Mouse (Mus musculus): ENCODE data around the gene Ifitm2. TPM values are rescaled to one million over a fixed set of nuclear protein-coding genes. Genes with fewer than 3 reads are reported as not detected.
"Not testable (repeated sequence)": the region's sequence is repeated elsewhere in the genome, so short reads cannot be mapped to it uniquely, and the experiment has no call there.

The Ifitm2 gene
- polyA plus RNA-seq, 1 experiment from 2014 or later: 446 TPM

GRCm38 (mm10) chr7:140987182-140988138 is 31.7 kb upstream of the Ifitm2 start:
- no peak for ATAC-seq (ENCODE audit: insufficient number of reproducible peaks, low FRiP score)
- Histone ChIP-seq H3K4me1 (replicated peaks) (no peaks in the 10 kb centered on the region), H3K9me3 (replicated peaks) (peaks cover 4% of the 10 kb centered on the region; the same call in 1 of the 2 replicates), H3K36me3 (no peaks in the 10 kb centered on the region), H3K4me3 (no peak overlapping the region), H3K27me3 (replicated peaks) (no peaks in the 10 kb centered on the region), H3K27ac (ENCODE audit: poor library complexity, severe bottlenecking) (no peak overlapping the region), H3K4me2 (no peak overlapping the region), H3K9ac (no peak overlapping the region)
- WGBS: 76% methylated on average over 17 of the region's 17 CpGs

- no peak overlapping the region for H3K4me2 ChIP-seq
- peaks cover 4% of the 10 kb centered on the region; the same call in 1 of the 2 replicates for H3K9me3 ChIP-seq (replicated peaks)
- no peak for ATAC-seq (ENCODE audit: insufficient number of reproducible peaks, low FRiP score)
- no peak overlapping the region for H3K27ac ChIP-seq (ENCODE audit: poor library complexity, severe bottlenecking)
- no peak overlapping the region for H3K4me3 ChIP-seq
- H3K9ac ChIP-seq: no peak overlapping the region
- H3K27me3 ChIP-seq (replicated peaks): no peaks in the 10 kb centered on the region
- WGBS: 66% methylated on average over 7 of the region's 7 CpGs
- no peaks in the 10 kb centered on the region for H3K4me1 ChIP-seq (replicated peaks)
- no peaks in the 10 kb centered on the region for H3K36me3 ChIP-seq
These were observed 27.2 kb upstream of the Ifitm2 start for GRCm38 (mm10) chr7:140982971-140983370.

GRCm38 (mm10) chr7:140981704-140982103 is 25.9 kb upstream of the Ifitm2 start:
- Histone ChIP-seq H3K4me3 (no peak overlapping the region), H3K27ac (ENCODE audit: poor library complexity, severe bottlenecking) (no peak overlapping the region), H3K4me1 (replicated peaks) (no peaks in the 10 kb centered on the region), H3K36me3 (no peaks in the 10 kb centered on the region), H3K9ac (no peak overlapping the region), H3K9me3 (replicated peaks) (peaks cover 4% of the 10 kb centered on the region; the same call in 1 of the 2 replicates), H3K4me2 (no peak overlapping the region), H3K27me3 (replicated peaks) (0 out of 2 replicates have a peak, but pooled peaks cover under 1% of the 10 kb centered on the region)
- ATAC-seq (ENCODE audit: insufficient number of reproducible peaks, low FRiP score): no peak
- 79% methylated on average over 8 of the region's 8 CpGs for WGBS

GRCm38 (mm10) chr7:140976720-140977119 is 20.9 kb upstream of the Ifitm2 start:
- H3K4me1 ChIP-seq (replicated peaks); H3K9me3 ChIP-seq (replicated peaks); H3K4me2 ChIP-seq; ATAC-seq (ENCODE audit: insufficient number of reproducible peaks, low FRiP score); H3K9ac ChIP-seq; H3K4me3 ChIP-seq; H3K36me3 ChIP-seq; H3K27ac ChIP-seq (ENCODE audit: poor library complexity, severe bottlenecking): not testable (repeated sequence)
- H3K27me3 ChIP-seq (replicated peaks): peaks cover 14% of the 10 kb centered on the region
- WGBS: 83% methylated on average over 9 of the region's 9 CpGs

GRCm38 (mm10) chr7:140975465-140975864 is 19.7 kb upstream of the Ifitm2 start:
- Histone ChIP-seq H3K4me2 (no peak overlapping the region), H3K27ac (ENCODE audit: poor library complexity, severe bottlenecking) (no peak overlapping the region), H3K27me3 (replicated peaks) (peaks cover 16% of the 10 kb centered on the region), H3K36me3 (no peaks in the 10 kb centered on the region), H3K9ac (no peak overlapping the region), H3K9me3 (replicated peaks) (no peaks in the 10 kb centered on the region), H3K4me3 (no peak overlapping the region), H3K4me1 (replicated peaks) (peaks cover 11% of the 10 kb centered on the region)
- 22% methylated on average over 3 of the region's 3 CpGs for WGBS
- no peak for ATAC-seq (ENCODE audit: insufficient number of reproducible peaks, low FRiP score)

GRCm38 (mm10) chr7:140974940-140975339 is 19.2 kb upstream of the Ifitm2 start:
- no peak overlapping the region for H3K27ac ChIP-seq (ENCODE audit: poor library complexity, severe bottlenecking)
- WGBS: 13% methylated on average over 9 of the region's 9 CpGs
- H3K9ac ChIP-seq: no peak overlapping the region
- peaks cover 21% of the 10 kb centered on the region for H3K27me3 ChIP-seq (replicated peaks)
- H3K36me3 ChIP-seq: no peaks in the 10 kb centered on the region
- H3K4me2 ChIP-seq: no peak overlapping the region
- peaks cover 11% of the 10 kb centered on the region for H3K4me1 ChIP-seq (replicated peaks)
- H3K4me3 ChIP-seq: no peak overlapping the region
- no peak for ATAC-seq (ENCODE audit: insufficient number of reproducible peaks, low FRiP score)
- no peaks in the 10 kb centered on the region for H3K9me3 ChIP-seq (replicated peaks)

- H3K9me3 ChIP-seq (replicated peaks): no peaks in the 10 kb centered on the region
- ATAC-seq (ENCODE audit: insufficient number of reproducible peaks, low FRiP score): no peak
- no peak overlapping the region for H3K9ac ChIP-seq
- H3K27me3 ChIP-seq (replicated peaks): peaks cover 35% of the 10 kb centered on the region
- H3K4me2 ChIP-seq: no peak overlapping the region
- H3K4me3 ChIP-seq: no peak overlapping the region
- H3K4me1 ChIP-seq (replicated peaks): peaks cover 11% of the 10 kb centered on the region
- 44% methylated on average over 14 of the region's 14 CpGs for WGBS
- no peaks in the 10 kb centered on the region for H3K36me3 ChIP-seq
- H3K27ac ChIP-seq (ENCODE audit: poor library complexity, severe bottlenecking): no peak overlapping the region
These were observed 17.8 kb upstream of the Ifitm2 start for GRCm38 (mm10) chr7:140973396-140974165.

- WGBS: 53% methylated on average over 6 of the region's 8 CpGs
- H3K9me3 ChIP-seq (replicated peaks): no peaks in the 10 kb centered on the region
- H3K36me3 ChIP-seq: no peaks in the 10 kb centered on the region
- H3K4me2 ChIP-seq: no peak overlapping the region
- H3K27ac ChIP-seq (ENCODE audit: poor library complexity, severe bottlenecking): peak overlapping the region; percentile 30
- peaks cover 16% of the 10 kb centered on the region for H3K4me1 ChIP-seq (replicated peaks)
- H3K4me3 ChIP-seq: no peak overlapping the region
- H3K9ac ChIP-seq: no peak overlapping the region
- peaks cover 53% of the 10 kb centered on the region for H3K27me3 ChIP-seq (replicated peaks)
- peak; percentile 62; the same call in 1 of the 2 replicates for ATAC-seq (ENCODE audit: insufficient number of reproducible peaks, low FRiP score)
These were observed 15.8 kb upstream of the Ifitm2 start for GRCm38 (mm10) chr7:140971479-140972171.

- Histone ChIP-seq H3K36me3 (no peaks in the 10 kb centered on the region), H3K4me2 (no peak overlapping the region), H3K27ac (ENCODE audit: poor library complexity, severe bottlenecking) (no peak overlapping the region), H3K9me3 (replicated peaks) (no peaks in the 10 kb centered on the region), H3K27me3 (replicated peaks) (peaks cover 52% of the 10 kb centered on the region), H3K9ac (no peak overlapping the region), H3K4me3 (no peak overlapping the region), H3K4me1 (replicated peaks) (peaks cover 16% of the 10 kb centered on the region)
- 10% methylated on average over 7 of the region's 7 CpGs for WGBS
- no peak for ATAC-seq (ENCODE audit: insufficient number of reproducible peaks, low FRiP score)
These were observed 15.1 kb upstream of the Ifitm2 start for GRCm38 (mm10) chr7:140970931-140971330.

- not testable (repeated sequence) for H3K4me3 ChIP-seq; ATAC-seq (ENCODE audit: insufficient number of reproducible peaks, low FRiP score); H3K27ac ChIP-seq (ENCODE audit: poor library complexity, severe bottlenecking); H3K36me3 ChIP-seq; H3K4me2 ChIP-seq; H3K9ac ChIP-seq; H3K9me3 ChIP-seq (replicated peaks)
- peaks cover 16% of the 10 kb centered on the region for H3K4me1 ChIP-seq (replicated peaks)
- 12% methylated on average over 3 of the region's 3 CpGs for WGBS
- peaks cover 57% of the 10 kb centered on the region for H3K27me3 ChIP-seq (replicated peaks)
These were observed 12.9 kb upstream of the Ifitm2 start for GRCm38 (mm10) chr7:140968710-140969109.
